Mouse (Mus musculus) kidney, postnatal 10 days (tissue): Measurements from ENCODE around the gene Ms4a7.
A peak's percentile ranks its signal among the peaks of the same experiment; 100 is the strongest.
"Not testable (repeated sequence)": the region's sequence is repeated elsewhere in the genome, so short reads cannot be mapped to it uniquely, and the experiment has no call there.

Experiments
- DNase-seq: peaks from one replicate; pipeline ENCODE4 v3.0.0; 2021; ENCODE audit warnings: mixed read lengths

Ms4a7 gene

DNA sequence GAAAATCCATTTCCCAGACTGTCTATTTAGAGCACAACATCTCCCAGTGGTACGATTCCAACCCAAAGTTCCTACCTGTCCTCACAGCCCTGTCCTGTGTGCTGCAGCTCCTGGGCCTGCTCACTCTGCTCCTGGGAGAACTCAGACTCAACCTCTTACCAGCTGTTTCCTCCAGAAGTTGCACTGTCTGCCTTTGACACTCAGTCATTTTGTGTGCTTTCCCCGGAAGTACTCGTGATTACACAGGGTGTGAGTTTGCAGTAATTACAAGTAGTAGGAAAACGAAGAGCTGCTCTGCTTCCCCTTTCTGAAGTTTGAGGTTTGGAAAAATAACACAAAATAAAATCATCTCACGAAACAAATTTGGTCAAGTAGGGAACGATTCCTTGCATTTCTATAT, at the start of gene Ms4a7:
TSS of gene Ms4a7 (minus strand) at position 215 of the 400 bp plus-strand sequence.
- DNase-seq = no peak

GRCm38 (mm10) chr19:11376399-11376798, 40.5 kb upstream of the Ms4a7 start:
- DNase-seq = no peak

- no peak for DNase-seq
These were observed 39.3 kb upstream of the Ms4a7 start, which contains the start of gene Ms4a4a for GRCm38 (mm10) chr19:11375273-11375672. TSS of gene Ms4a4a (plus strand) at chr19:11375523.

DNA sequence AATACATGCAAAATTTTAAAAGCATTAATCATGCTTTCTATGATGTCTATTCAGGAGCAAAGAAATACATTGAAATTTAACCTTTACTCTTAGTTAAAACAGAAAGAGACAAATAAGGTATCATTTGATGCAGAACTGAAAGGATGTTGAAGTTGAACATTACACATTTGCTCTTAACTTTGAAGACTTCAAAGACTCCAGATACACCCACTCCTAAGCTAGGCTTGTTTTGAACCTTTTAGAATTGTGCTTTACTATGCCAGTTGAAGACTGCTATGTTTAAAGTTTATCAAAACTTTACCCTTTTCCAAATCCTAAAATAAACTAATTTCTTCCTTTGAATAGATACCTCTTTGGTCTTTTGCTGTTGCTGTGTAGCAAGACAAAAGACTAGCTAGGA, 35.2 kb upstream of the Ms4a7 start:
- DNase-seq = no peak

DNA sequence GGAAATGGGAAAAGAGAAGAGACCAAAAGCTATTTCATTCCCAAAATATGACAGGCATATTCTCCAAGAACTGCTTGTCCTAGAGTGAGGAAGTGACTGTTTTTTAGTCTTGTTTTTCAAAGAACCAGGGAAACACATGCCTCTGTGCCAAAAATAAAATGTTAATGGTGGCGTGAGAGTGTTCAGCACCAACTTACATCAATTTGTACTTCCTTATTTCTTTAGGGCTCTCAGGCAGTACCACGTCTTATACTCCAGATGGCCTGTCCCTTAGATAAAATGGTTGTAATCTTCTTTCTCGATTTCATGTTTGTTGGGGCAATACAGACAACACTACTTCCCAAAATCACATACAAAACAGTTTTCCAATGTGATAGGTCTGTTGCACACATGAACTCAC, 32.4 kb upstream of the Ms4a7 start:
- DNase-seq = no peak

GRCm38 (mm10) chr19:11362002-11362401, 26.1 kb upstream of the Ms4a7 start:
- no peak for DNase-seq

- DNase-seq = no peak
These were observed 24.2 kb upstream of the Ms4a7 start for GRCm38 (mm10) chr19:11360106-11360505.

DNA sequence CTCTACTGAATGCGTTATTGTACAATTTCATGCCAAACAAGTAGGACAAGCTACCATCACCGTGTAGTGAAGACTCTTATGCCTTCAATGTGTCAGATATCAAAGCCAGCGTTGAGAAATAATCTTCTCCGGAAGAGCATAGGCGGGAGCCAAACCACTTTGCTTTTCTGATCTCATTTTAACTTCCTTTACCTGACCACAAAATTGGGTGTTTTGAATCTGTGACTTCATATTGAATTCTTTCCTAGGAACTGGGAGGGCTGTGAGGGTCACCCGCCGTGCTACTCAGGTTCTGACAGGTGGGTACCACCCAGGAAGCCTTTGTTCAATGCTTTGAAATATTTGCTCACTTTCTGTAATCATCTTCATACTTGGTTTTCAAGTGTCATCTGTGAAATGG, 19.8 kb upstream of the Ms4a7 start:
- no peak for DNase-seq

DNA sequence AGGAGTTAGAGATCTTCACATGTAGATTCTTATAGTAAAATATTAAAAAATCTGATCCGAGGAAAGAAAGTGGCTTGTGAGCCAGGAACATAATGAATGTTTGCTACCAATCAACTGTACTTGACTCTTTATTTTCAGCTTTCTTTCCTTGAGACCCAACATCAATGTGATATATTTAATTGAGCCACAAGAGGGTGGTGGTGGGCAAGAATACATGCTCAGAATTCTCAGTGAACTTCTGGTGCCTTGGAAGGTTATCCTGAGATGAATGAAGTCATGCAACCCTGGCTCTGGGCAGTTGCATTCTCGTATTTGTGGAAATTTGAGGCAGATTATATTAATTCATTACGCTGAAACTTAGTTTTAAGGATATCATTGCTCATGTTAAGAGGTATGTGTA, 15.9 kb upstream of the Ms4a7 start:
- DNase-seq = no peak

DNA sequence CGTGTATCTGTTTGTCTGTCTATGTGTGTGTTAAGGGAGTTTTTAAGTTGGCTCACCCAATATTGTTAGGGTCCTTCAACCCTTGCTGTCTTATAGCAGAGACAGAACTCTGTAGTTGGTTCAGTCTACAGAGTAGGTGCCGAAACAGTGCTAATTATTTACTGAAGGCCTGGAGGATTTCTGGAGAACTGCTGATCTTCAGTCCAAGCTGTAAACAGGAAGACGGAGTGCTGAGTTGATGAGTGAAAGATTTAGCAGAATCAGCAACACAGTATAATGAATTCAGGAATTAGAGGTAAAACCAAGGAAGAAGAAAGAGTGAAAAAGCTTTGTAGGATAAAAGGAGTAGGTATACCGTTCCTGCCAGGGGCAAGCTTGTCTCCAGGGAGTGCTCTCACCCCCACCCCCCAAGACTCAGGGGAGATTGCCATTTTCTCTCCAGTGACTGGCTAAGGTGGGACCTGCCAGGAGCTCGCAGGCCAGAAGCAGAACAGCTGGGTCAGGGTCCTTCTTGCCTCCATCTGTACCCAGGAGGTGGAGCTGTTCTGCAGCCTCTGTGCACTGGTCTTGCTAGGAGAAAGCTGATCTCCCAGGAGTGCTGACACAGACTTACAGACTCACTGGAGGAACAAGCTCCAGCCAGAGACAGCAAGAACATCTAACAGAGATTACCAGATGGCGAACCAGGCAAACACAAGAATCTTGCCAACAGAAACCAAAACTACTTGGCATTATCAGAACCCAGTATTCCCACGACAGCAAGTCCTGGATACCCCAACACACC, 13.9 kb upstream of the Ms4a7 start:
- peak; percentile 40 for DNase-seq

GRCm38 (mm10) chr19:11343992-11344391, 8.0 kb upstream of the Ms4a7 start:
- DNase-seq = no peak

GRCm38 (mm10) chr19:11343147-11343546, 7.2 kb upstream of the Ms4a7 start:
- DNase-seq = no peak

DNA sequence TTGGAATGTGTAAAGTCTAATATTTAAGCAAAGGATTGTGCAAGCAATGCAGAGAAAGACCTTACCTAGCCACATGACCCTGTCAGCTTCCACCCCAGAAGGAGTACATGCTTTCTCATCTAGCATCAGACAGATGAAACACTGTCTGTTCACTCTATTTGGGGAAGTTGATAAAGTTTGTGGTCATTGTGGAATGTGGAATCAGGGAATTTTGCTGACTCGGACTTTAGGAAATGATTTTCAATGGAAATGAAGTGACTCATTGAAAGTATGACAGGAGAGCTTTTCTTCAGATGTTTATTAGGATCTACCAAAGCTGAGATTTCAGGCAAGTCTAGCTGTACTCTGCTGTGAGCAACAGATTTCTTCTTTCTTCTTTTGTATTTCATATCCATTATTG, 14.8 kb downstream of the Ms4a7 start:
- DNase-seq = no peak

DNA sequence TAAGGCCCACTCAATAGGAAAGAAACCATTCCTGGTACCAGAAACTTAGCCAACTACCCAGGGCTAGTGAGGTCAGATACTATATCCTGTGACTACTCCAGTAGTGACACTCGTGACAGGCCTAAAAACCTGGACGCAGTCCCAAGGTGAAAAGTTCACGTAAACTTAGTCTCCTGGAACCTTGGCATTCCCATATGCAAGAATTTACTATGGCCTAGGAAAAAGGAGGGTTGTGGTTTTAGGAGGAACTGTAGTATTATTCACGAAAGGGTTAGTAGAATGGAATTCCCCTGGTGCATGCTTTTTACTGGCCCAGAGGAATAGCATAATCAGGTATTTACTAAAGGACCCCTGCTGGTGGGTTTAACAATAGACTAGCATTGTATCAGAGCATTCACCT, 19.2 kb downstream of the Ms4a7 start:
- DNase-seq = no peak

DNA sequence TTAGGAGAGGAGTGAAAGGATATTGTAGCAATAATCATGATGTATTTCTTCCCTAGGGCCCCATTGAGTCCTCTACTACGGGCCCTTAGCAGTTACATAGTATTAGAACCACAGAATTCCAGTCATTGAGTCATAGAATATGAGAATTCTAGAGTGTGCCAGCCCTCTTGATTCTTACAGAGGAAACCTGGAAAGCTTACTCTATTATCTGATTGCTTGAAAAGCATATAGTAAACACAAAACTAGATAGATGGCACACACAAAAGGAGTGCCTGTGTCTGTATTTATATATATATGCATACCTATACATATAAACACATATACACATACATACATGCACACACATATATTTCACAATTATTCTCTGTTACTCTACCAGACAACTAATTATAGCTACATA, 21.6 kb downstream of the Ms4a7 start, which contains the start of gene Ms4a14:
TSS of gene Ms4a14 (minus strand) at position 101 of the 400 bp plus-strand sequence.
- no peak for DNase-seq

DNA sequence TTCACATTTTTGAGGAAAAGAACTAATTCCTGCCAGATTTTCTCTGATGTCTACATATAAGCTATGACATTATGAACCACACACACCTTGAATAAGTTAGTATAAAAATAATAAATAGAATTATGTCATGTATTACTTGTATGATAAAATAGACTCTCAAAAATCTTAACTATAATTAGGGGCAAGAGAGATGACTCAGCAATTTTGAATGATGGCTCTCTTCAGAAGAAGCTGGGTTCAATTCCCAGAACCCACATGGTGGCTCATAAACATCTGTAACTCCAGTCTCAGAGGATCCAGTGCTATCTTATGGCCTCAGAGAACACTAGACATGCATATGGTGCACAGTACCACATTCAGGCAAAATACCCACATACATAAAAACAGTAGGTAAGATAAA, 27.1 kb downstream of the Ms4a7 start:
- no peak for DNase-seq

DNA sequence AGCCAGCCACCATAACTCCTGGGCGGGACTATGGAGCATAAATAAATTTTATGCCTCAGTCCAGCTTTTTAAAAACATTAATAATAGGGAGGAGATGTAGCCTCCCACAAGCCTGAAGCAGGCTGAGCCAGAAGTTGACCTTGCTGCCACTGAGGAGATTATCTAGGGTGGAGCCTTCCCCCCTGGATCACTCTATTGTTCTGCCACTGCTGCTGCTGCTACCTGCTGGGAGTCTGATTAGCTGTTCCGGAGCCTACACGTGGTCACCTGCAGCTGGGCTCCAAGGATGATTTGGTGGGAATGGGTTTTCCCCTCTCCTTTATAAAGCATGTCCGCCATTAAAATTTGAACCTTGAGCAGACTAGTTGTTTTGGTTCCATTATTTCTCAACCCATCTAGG, 36.4 kb downstream of the Ms4a7 start:
- DNase-seq = not testable (repeated sequence)

GRCm38 (mm10) chr19:11298939-11299338, 37.0 kb downstream of the Ms4a7 start:
- no peak for DNase-seq

DNA sequence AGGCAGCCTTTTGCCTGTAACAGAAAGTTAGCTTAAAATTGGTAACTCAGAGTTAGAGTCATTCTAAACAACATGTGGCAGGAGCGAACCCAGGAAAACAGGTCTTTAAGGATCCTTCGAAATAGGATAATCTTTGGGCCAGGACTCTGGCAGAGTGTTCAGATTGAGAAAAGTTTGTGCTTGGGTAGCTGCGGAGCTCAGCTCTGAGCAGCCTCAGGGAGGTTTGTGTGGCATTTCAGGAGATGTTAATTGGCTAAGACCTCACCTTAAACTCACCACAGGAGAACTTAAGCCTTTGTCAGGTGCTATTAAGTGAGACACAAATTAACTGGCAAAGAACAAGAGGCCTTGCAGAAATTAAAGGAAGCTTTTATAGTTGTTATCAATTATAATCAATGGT, 42.3 kb downstream of the Ms4a7 start:
- not testable (repeated sequence) for DNase-seq

DNA sequence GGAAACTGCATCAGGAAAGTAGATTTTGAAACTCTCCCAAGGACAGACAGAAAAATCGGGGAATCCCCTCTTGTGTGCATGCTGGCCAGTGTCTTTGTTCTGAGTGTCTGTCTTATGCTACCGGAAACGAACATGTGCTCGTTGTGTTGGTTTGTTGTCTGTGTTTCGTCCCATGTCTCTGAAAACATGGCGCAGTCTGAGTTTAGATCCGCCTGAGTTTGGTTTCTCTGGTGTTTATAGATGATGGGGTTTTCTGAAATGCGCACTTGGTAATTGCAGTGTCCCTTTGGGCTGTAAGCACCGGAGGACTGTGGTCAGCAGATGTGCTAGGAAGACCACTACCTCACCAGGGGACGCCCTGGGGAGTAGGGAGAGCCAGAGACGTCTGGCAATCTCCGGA, 43.0 kb downstream of the Ms4a7 start:
- peak; percentile 6 for DNase-seq

DNA sequence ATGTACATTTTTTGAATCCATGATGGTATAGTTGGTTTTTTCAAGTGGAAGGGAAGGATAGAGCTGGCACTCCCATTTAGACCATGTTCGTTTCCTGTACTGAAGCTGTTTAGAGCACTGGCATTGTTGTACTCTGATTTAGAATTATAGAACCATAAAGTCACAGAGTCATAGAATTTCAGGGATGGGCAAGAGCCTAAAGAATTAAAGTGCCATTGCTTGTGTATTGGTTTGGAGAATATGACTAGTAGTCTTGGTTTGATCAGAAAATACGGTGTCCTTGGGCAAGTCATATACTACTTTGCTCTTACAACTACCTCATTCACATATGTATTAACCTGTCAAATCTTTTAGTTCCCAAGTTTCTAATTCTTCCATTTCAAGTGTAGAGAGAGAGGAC, 52.2 kb downstream of the Ms4a7 start, which contains the start of gene Ms4a5:
TSS of gene Ms4a5 (minus strand) at position 101 of the 400 bp plus-strand sequence.
- no peak for DNase-seq

- DNase-seq = no peak
These were observed 55.7 kb downstream of the Ms4a7 start for GRCm38 (mm10) chr19:11280223-11280622.

DNA sequence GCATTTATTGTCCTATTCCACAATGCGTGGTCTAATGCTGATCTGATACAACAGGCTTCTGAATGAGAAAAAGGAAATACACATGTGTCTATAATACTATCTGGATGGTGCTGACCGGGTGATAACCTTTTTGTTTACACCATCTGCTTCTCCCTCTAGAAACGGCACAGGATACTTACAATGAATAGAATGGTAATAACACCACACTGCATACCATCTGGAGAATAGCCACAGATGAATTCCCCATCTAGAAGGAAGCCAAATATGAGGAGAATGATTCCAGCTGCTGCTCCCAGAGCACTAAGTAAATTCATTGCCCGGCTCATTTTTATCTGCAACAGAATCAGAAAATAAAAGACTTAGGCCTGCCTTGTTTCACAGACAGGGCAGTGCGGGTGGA, 59.5 kb downstream of the Ms4a7 start:
- no peak for DNase-seq
